Mouse (Mus musculus) layer of hippocampus, adult 11-12 months (tissue): ENCODE measurements at regions not wholly inside any gene's neighbourhood (a gene's known extent, or its start where the extent isn't known, plus 50 kb on each side); places are given as distances from the start of the nearest gene placed in this dataset.

Experiments
- DNase-seq: peaks from one replicate; pipeline ENCODE4 v3.0.0; 2022; ENCODE audit warnings: low spot score

DNA sequence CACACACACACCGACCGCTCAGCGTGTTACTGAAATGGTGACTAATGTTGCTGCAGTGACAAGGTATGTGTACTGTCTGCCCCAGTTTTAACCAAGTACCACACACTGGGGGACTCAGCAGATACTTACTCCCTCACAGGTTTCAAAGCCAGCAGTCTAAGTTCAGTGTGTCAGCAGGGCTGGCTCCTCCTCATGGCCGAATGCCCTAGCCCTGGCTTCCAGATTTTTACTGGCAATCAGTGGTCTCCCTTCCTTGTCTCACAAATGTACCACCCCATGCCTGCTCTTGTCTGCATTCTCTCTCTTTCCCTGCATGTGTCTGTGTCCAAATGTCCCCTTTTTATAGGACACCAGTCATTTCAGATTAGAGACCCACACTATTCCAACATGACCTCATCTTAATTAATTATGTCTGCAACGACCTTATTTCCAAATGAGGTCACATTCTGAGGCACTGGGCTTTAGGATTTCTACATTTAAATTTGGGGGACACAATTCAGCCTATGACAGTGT is 114.7 kb downstream of the Uri1 start:
- no peak for DNase-seq

DNA sequence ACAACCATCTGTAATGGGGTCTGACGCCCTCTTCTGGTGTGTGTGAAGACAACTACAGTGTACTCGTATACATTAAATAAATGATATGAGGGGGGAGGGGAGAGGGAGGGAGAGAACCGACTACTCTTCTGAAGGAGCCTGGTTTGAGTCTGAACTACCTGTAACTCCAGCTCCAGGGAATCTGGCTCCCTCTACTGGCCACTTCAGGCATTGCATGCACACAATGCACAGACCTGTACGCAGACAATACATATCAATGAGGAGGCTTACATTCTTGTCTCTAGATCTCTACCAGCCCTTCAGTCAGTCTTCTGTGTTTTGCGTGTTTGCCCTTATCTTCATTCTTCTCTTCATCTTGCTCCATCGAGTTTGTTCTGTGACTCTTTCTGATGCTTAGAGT is 120.4 kb upstream of the Zfp536 start:
- peak; percentile 15 for DNase-seq

DNA sequence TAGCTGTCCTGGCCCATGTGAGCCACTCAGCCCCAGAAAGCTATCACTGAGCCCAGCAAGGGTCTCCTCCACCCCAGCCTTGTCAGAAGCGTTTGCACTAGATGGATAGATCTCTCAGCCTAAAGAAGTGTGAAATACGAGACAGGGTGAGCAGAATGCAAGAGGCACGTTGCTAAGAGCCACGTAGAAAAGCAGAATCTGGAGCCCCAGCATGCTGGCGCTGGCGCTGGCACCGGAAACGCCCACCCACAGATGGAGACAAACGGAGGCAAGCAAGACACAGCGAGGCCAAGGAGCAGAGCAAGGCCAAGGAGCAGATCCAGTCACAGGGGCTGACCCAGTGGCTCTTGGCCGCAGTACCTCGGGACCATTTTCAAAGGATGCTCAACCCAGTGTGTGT is 100.9 kb upstream of the Zfp536 start:
- DNase-seq: peak; percentile 32

DNA sequence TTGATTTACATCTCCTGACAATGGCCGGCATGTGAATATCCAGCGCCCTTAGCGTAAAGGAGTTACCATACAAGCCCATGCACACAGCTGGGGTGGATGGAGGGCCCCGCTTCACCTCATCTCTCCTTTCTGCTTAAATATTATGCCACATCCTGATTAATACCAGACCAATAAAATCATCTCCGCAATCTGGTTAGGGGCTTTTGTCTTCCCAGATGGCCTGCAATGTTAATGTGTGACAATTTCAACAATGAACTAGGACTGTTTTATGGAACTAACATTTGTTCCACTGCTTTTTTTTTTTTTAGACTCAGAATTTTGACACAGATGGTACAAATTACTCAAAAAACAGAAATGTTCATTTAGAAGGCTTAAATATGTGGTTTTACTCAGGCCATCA is 97.5 kb upstream of the Zfp536 start:
- DNase-seq: peak; percentile 28

DNA sequence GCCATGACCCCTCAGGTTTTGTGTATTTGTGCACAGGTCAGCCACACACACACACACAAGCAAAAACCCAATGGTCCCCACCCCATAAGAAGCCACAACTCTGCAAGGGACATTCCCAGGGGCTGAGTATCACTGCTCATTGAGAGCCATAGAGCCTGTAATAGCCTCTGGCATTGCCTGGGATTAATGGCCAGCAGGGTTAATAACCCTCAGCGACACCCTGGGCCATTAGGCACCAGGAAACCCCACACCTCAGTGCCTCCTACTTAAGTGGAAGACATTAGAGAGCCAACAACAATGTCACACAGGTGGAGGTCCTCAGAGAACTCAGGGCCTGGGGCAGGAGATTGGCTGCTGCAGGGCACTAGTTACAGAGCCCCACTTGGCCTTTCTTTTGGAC is 93.0 kb upstream of the Zfp536 start:
- DNase-seq: no peak

DNA sequence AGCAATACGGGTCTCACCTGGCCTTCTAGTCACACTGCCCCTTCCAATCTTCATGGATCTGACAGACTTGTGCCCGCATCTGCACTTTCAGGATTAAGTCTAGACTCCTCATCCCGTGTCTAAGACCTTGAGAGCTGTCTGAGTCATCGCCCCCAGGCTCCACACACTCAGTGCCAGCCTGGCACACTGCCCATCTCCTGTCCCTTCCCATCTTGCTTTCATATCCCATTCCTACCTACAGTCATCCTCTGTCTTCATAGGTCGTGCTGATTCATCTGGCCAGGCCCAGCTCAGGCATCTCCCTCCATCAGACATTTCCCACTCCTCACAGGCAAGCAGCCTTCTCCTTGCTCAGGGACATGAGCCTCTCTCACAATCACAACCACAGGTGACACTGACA is 78.0 kb upstream of the Zfp536 start:
- DNase-seq: no peak

DNA sequence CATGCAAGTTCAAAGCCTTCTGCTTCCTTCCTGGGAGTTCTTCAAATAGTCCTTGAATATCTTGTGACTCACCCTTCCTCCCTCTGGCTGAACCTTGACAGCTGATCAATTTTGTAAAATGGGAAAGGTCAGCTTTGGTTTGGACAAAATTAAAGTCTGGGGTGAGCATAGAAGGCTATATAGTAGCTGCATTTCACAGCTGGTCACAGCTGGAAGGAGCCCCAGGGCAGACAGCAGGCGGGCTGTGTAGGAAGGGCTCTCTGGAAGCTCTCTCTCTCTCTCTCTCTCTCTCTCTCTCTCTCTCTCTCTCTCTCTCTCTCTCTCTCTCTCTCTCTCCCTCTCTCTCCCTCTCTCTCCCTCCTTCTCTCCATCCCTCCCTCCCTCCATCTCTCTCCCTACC is 71.8 kb upstream of the Zfp536 start:
- DNase-seq: no peak

DNA sequence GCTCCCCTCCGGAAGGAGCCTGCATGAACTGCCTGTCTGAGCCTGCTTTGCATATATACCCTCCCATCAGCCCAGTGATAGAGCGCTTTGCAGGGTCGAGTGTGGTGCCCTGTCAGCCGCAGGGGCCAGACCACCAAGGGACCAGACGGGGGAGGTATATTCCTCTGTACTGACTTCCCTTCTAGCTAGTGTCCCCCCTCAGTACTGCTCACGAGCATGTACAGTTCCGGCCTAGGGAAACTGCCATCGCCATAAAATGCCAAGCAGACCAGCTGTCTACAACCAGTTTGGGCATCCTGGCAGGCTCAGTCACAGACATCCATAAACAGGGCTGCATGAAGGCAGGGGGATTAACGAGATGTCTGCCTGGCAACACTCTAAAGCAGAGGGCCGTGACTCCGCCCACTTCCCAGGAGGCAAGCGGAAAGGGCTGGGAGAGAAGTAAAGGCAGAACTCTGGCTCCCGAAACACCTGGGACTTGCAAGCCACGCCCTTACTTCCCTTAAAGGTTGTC is 68.6 kb upstream of the Zfp536 start:
- DNase-seq: no peak

DNA sequence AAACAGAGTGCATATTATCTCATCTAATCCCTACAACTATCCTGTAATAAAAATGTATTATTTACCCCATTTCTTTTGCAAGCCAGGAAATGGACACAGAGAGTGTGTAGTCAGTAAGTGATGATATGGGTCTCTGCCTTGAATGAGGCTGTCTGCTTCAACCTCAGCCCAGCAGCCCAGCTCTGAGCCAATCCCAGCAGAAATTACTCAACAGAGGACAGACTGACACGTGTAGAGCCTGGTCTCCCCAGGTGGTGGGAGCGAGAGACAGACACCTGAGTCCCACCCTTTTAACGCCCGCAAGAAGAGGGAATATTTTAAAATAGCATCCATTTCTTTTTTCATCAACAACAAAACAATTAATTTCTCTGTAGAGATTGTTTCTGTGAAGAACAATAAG is 68.1 kb upstream of the Zfp536 start:
- DNase-seq: no peak

DNA sequence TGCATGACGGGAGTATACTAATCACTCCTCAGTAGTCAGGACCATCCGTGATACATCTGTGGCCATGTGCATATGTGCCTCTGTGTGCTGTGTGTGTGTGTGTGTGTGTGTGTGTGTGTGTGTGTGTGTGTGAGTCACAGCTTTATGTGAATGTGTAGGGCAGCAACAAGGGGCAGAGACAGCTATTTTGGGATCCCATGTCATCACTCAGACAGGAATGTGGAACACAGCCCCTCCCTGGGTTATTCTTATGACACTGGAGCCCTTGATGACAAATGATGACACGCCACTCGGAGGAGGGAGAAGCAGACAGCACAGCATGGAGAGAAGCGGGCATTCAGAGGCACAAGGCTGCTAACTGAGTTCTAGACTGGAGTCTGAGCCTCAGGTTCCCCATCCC is 64.4 kb upstream of the Zfp536 start:
- no peak for DNase-seq

DNA sequence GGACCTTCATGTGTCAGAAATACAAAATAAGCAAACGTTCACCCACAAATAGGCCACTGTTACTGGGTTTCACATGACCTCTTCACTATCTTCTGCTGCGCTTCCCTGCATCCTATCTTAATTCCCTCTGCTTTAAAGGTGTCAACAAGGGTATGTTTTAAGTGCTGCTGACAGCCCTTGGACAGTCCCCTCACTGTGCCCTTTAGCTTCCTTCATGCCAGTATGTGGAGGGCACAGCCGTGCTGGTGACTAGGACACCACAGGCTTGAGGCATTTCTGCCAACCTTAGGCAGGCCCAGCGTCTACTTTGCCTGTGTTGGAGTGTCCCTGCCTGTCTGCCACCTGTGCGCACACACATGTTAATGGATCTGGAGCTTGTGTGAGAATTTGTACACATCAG is 63.9 kb upstream of the Zfp536 start:
- no peak for DNase-seq

DNA sequence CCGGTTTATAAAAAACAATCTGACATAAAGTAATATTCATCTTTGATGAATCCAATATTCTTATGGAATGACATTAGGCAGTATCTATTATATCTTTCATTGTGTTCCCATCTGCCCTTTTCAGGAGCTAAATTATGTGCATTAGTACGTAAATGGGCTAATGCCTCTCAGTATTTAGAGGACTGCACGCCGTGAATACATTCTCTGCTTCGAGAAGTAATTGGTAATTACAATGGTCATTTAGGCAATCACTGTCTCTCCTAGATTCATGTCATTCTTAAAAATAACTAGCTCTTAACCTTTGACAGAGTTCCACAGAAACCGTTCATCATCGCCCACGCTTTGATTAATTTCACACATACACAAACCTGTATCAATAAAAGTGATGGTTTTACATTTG is 60.0 kb upstream of the Zfp536 start:
- no peak for DNase-seq

DNA sequence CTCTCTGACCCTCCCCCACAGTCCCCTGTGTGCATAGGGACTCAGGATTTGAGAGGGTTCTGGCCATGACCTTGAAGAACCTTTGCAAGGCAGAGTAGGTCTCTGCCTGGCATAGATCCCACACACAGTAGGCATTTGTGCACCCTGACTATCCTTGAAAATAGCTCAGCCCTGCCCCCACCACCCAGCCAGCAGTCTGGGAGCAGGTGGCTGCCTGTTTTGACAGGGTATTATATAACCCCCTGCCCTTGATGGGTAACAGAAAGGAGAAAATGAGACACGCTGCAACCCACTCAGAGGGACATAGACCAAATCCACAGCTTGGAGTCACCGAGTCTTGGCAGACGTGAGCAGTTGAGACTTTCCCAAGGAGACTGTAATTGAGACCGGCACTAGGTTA is 58.9 kb upstream of the Zfp536 start:
- DNase-seq: no peak

DNA sequence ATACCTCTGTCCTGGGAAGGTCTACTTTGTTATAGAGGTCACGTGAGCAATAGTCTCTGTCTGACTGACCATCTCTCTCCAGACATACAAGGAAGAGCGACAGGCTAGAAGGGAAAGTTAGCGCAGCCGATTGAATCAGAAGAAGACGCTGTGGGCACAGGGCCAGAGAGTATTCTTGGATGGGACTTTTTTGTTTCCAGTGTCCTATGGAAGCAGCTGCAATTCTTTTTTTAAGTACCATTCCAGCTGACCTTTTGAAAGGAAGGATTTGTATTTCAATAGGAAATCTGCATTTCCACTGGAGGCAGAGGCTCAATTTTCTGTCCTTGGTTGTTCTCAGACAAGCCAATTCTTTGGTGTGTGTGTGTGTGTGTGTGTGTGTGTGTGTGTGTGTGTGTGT is 52.3 kb upstream of the Zfp536 start:
- no peak for DNase-seq
